Mouse (Mus musculus) cortical plate, adult 2 months (tissue): Measurements from ENCODE around the gene Foxe1.

Experiments
- CTCF ChIP-seq: fragments of 200-500 bp; IDR thresholded peaks from 2 replicates; pipeline ENCODE4 v1.5.1; 2011; ENCODE audit warnings: mild to moderate bottlenecking, control low read depth, low read length; ENCODE audit not compliant: insufficient read depth; ENCODE audit errors: extremely low read depth
- POLR2A ChIP-seq: fragments of 200-500 bp; IDR thresholded peaks from 2 replicates; pipeline ENCODE4 v1.6.1; 2011; ENCODE audit warnings: mild to moderate bottlenecking, low read length, control low read depth; ENCODE audit not compliant: insufficient read depth; ENCODE audit errors: extremely low read depth

DNA sequence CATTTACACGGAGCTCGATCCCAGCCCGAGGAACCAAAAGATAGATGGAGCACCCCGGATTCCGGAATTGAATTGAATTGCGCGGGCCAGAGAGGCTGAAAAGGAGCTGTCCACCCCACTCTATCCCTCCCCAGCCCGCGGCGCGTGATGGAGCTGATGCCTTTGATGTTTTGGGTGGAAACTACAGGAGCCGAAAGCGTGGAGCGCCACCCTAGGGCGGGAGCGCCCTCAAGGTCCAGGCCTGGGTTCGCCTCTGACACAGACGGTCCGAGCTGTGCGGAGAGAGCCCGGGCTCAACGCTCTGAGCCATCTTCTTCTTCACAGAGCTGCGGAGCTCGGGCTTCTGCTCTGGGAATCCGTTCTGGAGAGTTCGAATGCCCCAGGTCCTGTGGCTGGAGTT lies 3.8 kb upstream of the Foxe1 start:
- no peak for TF ChIP-seq CTCF
- TF ChIP-seq POLR2A, result no peak
